Mouse (Mus musculus): ENCODE measurements around the gene Tnpo2. TPM values are rescaled to one million over a fixed set of nuclear protein-coding genes. Genes with fewer than 3 reads are reported as not detected.
A peak's percentile ranks its signal among the peaks of the same experiment; 100 is the strongest.

Gene Tnpo2
- polyA plus RNA-seq, 1 experiment from 2014 or later = 16.3 TPM

DNA sequence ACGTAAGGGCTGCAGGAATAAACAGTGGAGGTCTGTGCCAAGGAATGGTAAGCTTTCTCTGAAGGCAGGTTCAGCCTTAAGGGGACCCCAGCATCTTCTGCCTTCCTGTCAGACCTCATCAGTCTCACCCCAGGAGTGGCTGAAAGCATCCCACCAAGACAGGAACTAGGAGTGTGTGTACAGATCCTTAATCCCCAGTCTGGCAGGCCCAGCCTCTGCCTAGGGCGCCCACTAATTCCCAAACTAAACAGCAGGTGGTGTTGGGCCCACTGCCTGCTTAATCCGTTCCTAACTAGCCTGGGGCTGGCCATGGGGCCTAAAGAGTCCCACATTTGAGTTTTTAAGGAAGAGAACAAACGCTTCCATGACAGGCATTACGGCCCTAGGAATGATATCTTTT, 19.5 kb upstream of the Tnpo2 start:
- Histone ChIP-seq H3K4me2 (ENCODE audit: low read depth, severe bottlenecking) (no peak overlapping the region), H3K9me3 (ENCODE audit: control insufficient read depth, low read length) (no peaks in the 10 kb centered on the region), H3K4me3 (ENCODE audit: low read depth, low read length) (no peak overlapping the region), H3K27ac (replicated peaks; ENCODE audit: low read depth, low read length) (no peak overlapping the region), H3K9ac (ENCODE audit: low read length) (no peak overlapping the region), H3K27me3 (ENCODE audit: control insufficient read depth, insufficient read depth, low read length) (peaks cover 17% of the 10 kb centered on the region), H3K36me3 (ENCODE audit: control insufficient read depth, insufficient read depth, low read length) (peaks cover 15% of the 10 kb centered on the region), H3K4me1 (ENCODE audit: control insufficient read depth, insufficient read depth, low read length) (0 out of 2 replicates have a peak, but pooled peaks cover 3% of the 10 kb centered on the region)
- DNase-seq (ENCODE audit: low spot score) (no peak), ATAC-seq (ENCODE audit: insufficient number of reproducible peaks, low FRiP score, low TSS enrichment, low read depth) (no peak)
- 51% methylated on average over 5 of the region's 5 CpGs for WGBS

DNA sequence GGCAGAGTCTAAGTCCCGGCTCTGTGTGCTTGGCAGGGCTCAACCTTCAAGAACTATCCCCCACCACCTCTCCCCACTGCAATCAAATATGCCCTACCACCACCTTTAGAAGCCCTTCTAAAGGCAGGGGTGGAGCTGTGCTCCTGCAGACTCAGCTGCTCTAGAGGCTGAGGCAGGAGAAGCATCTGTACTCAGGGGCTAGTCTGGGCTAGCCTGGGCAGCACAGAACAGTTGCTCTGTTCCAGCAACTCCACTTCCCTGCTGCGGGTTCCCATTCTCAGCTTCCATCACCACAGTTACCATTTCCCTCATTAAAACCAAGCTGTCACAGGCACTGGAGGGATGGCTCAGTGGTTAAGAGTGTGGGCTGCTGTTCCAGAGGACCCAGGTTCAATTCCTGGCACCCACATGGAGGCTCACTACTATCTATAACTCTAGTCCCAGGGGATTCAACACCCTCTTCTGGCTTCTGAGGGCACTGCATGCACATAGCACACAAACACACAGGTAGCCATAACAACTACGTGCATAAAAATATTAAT, 15.1 kb upstream of the Tnpo2 start:
- ATAC-seq (ENCODE audit: insufficient number of reproducible peaks, low FRiP score, low TSS enrichment, low read depth) (no peak), DNase-seq (ENCODE audit: low spot score) (no peak)
- Histone ChIP-seq H3K27ac (replicated peaks; ENCODE audit: low read depth, low read length) (no peak overlapping the region), H3K4me2 (ENCODE audit: low read depth, severe bottlenecking) (no peak overlapping the region), H3K36me3 (ENCODE audit: control insufficient read depth, insufficient read depth, low read length) (peaks cover 20% of the 10 kb centered on the region), H3K4me1 (ENCODE audit: control insufficient read depth, insufficient read depth, low read length) (peaks cover 5% of the 10 kb centered on the region; the same call in 1 of the 2 replicates), H3K9ac (ENCODE audit: low read length) (no peak overlapping the region), H3K9me3 (ENCODE audit: control insufficient read depth, low read length) (no peaks in the 10 kb centered on the region), H3K4me3 (ENCODE audit: low read depth, low read length) (no peak overlapping the region), H3K27me3 (ENCODE audit: control insufficient read depth, insufficient read depth, low read length) (no peaks in the 10 kb centered on the region)
- 92% methylated on average over 3 of the region's 3 CpGs for WGBS

GRCm38 (mm10) chr8:85023846-85024245, 12.9 kb upstream of the Tnpo2 start:
- WGBS = 95% methylated on average over 3 of the region's 3 CpGs
- Histone ChIP-seq H3K9me3 (ENCODE audit: control insufficient read depth, low read length) (no peaks in the 10 kb centered on the region), H3K4me3 (ENCODE audit: low read depth, low read length) (peak overlapping the region; percentile 70; the same call in 1 of the 2 replicates), H3K4me1 (ENCODE audit: control insufficient read depth, insufficient read depth, low read length) (peaks cover 11% of the 10 kb centered on the region; the same call in 1 of the 2 replicates), H3K27me3 (ENCODE audit: control insufficient read depth, insufficient read depth, low read length) (no peaks in the 10 kb centered on the region), H3K36me3 (ENCODE audit: control insufficient read depth, insufficient read depth, low read length) (peaks cover 12% of the 10 kb centered on the region), H3K4me2 (ENCODE audit: low read depth, severe bottlenecking) (peak overlapping the region; percentile 81; the same call in 1 of the 2 replicates), H3K27ac (replicated peaks; ENCODE audit: low read depth, low read length) (no peak overlapping the region), H3K9ac (ENCODE audit: low read length) (no peak overlapping the region)
- no peak for DNase-seq (ENCODE audit: low spot score)
- ATAC-seq (ENCODE audit: insufficient number of reproducible peaks, low FRiP score, low TSS enrichment, low read depth) = no peak

- H3K36me3 ChIP-seq (ENCODE audit: control insufficient read depth, insufficient read depth, low read length) = peaks cover 17% of the 10 kb centered on the region
- H3K27ac ChIP-seq (replicated peaks; ENCODE audit: low read depth, low read length) = peak within 1 kb of the TSS; percentile 73
- H3K4me3 ChIP-seq (ENCODE audit: low read depth, low read length) = peak within 1 kb of the TSS; percentile 70
- H3K9me3 ChIP-seq (ENCODE audit: control insufficient read depth, low read length) = no peaks in the 10 kb centered on the region
- peak within 1 kb of the TSS; percentile 81 for H3K4me2 ChIP-seq (ENCODE audit: low read depth, severe bottlenecking)
- H3K27me3 ChIP-seq (ENCODE audit: control insufficient read depth, insufficient read depth, low read length) = no peaks in the 10 kb centered on the region
- ATAC-seq (ENCODE audit: insufficient number of reproducible peaks, low FRiP score, low TSS enrichment, low read depth) = peak; percentile 85
- 9% methylated on average over 30 of the region's 30 CpGs for WGBS
- H3K9ac ChIP-seq (ENCODE audit: low read length) = peak within 1 kb of the TSS; percentile 63
- peak; percentile 86 for DNase-seq (ENCODE audit: low spot score)
- peaks cover 11% of the 10 kb centered on the region; the same call in 1 of the 2 replicates for H3K4me1 ChIP-seq (ENCODE audit: control insufficient read depth, insufficient read depth, low read length)
Measured at GRCm38 (mm10) chr8:85025098-85025932, 11.4 kb upstream of the Tnpo2 start, which contains the start of gene Asna1. Asna1 (minus strand) TSS chr8:85025281.

DNA sequence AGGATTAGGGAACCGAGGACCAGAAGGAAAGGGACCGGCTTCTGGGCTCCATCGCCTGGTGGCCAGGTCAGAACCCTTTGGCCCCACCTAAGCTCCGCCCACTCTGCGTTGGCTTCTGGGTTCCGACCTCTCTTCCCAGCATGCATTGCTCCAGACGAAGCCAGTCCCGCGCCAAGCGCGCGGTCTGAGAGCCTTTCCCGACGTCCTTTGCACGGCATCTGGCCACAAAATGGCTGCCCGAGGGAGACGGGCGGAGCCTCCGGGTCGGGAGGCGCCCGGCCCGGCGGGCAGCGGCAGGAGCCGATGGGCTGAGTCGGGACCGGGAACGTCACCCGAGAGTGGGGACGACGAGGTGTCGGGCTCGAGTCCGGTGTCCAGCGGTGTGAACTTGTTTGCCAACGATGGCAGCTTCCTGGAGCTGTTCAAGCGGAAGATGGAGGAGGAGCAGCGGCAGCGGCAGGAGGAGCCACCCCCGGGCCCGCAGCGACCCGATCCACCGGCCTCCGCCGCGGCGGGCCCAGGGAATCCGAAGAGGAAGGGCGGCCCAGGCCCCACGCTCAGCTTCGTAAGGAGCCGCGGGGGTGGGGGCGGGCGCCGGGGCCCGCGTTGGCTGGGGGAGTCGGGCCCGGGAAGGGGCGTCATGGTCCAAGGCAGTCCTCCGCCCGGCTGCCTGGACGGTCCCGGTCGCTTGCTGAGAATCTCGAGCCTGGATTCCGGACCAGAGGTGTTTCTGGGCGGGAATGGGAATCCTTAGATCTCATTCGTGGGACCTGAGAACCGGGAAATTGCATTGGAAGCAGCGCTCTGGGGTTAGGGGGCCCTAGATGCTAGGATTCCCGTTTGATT, 9.8 kb upstream of the Tnpo2 start, which contains the start of gene Trir:
Gene Trir (plus strand): TSS at position 154 of the 846 bp plus-strand sequence.
- Histone ChIP-seq H3K4me3 (ENCODE audit: low read depth, low read length) (peak within 1 kb of the TSS; percentile 99), H3K9ac (ENCODE audit: low read length) (peak within 1 kb of the TSS; percentile 99), H3K4me1 (ENCODE audit: control insufficient read depth, insufficient read depth, low read length) (peaks cover 11% of the 10 kb centered on the region; the same call in 1 of the 2 replicates), H3K36me3 (ENCODE audit: control insufficient read depth, insufficient read depth, low read length) (peaks cover 23% of the 10 kb centered on the region), H3K27me3 (ENCODE audit: control insufficient read depth, insufficient read depth, low read length) (no peaks in the 10 kb centered on the region), H3K9me3 (ENCODE audit: control insufficient read depth, low read length) (no peaks in the 10 kb centered on the region), H3K27ac (replicated peaks; ENCODE audit: low read depth, low read length) (peak within 1 kb of the TSS; percentile 82), H3K4me2 (ENCODE audit: low read depth, severe bottlenecking) (peak within 1 kb of the TSS; percentile 81)
- under 1% methylated on average over 75 of the region's 75 CpGs for WGBS
- ATAC-seq (ENCODE audit: insufficient number of reproducible peaks, low FRiP score, low TSS enrichment, low read depth) (peak; percentile 86), DNase-seq (ENCODE audit: low spot score) (peak; percentile 96)

- Histone ChIP-seq H3K4me2 (ENCODE audit: low read depth, severe bottlenecking) (peak overlapping the region; percentile 58), H3K4me1 (ENCODE audit: control insufficient read depth, insufficient read depth, low read length) (peaks cover 11% of the 10 kb centered on the region; the same call in 1 of the 2 replicates), H3K27ac (replicated peaks; ENCODE audit: low read depth, low read length) (peak overlapping the region; percentile 82; the same call in 1 of the 2 replicates), H3K4me3 (ENCODE audit: low read depth, low read length) (peak overlapping the region; percentile 99), H3K9ac (ENCODE audit: low read length) (peak overlapping the region; percentile 99), H3K27me3 (ENCODE audit: control insufficient read depth, insufficient read depth, low read length) (no peaks in the 10 kb centered on the region), H3K9me3 (ENCODE audit: control insufficient read depth, low read length) (no peaks in the 10 kb centered on the region), H3K36me3 (ENCODE audit: control insufficient read depth, insufficient read depth, low read length) (peaks cover 22% of the 10 kb centered on the region)
- ATAC-seq (ENCODE audit: insufficient number of reproducible peaks, low FRiP score, low TSS enrichment, low read depth) = no peak
- 1% methylated on average over 13 of the region's 13 CpGs for WGBS
- DNase-seq (ENCODE audit: low spot score) = no peak
Measured at GRCm38 (mm10) chr8:85027516-85027855, 9.2 kb upstream of the Tnpo2 start.

- Histone ChIP-seq H3K4me1 (ENCODE audit: control insufficient read depth, insufficient read depth, low read length) (peaks cover 11% of the 10 kb centered on the region; the same call in 1 of the 2 replicates), H3K27me3 (ENCODE audit: control insufficient read depth, insufficient read depth, low read length) (no peaks in the 10 kb centered on the region), H3K9me3 (ENCODE audit: control insufficient read depth, low read length) (no peaks in the 10 kb centered on the region), H3K4me2 (ENCODE audit: low read depth, severe bottlenecking) (peak overlapping the region; percentile 58), H3K36me3 (ENCODE audit: control insufficient read depth, insufficient read depth, low read length) (peaks cover 22% of the 10 kb centered on the region), H3K4me3 (ENCODE audit: low read depth, low read length) (peak overlapping the region; percentile 99), H3K9ac (ENCODE audit: low read length) (peak overlapping the region; percentile 34), H3K27ac (replicated peaks; ENCODE audit: low read depth, low read length) (no peak overlapping the region)
- DNase-seq (ENCODE audit: low spot score) (no peak), ATAC-seq (ENCODE audit: insufficient number of reproducible peaks, low FRiP score, low TSS enrichment, low read depth) (no peak)
- 42% methylated on average over 2 of the region's 2 CpGs for WGBS
Measured at GRCm38 (mm10) chr8:85027922-85028321, 8.8 kb upstream of the Tnpo2 start.

DNA sequence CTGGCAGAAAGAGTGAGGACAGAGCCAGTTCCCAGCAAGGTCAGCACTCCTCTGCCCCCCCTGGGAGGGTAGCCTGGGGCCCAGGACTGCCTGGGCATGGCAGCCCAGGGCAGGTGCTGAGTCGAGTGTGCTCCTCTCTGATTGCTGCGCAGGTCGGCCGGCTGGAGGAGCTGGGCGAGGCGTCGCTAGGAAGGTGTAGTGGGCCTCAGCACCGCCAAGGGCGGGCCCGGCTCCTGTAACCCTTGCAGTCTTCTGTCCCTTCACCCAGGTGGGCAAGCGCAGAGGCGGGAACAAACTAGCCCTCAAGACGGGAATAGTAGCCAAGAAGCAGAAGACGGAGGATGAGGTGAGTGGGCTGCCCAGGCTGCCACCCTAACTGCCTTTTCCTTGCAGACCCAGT, 7.4 kb upstream of the Tnpo2 start:
- no peak overlapping the region for H3K4me3 ChIP-seq (ENCODE audit: low read depth, low read length)
- no peak overlapping the region; the same call in 1 of the 2 replicates for H3K4me2 ChIP-seq (ENCODE audit: low read depth, severe bottlenecking)
- H3K27me3 ChIP-seq (ENCODE audit: control insufficient read depth, insufficient read depth, low read length) = no peaks in the 10 kb centered on the region
- ATAC-seq (ENCODE audit: insufficient number of reproducible peaks, low FRiP score, low TSS enrichment, low read depth) (no peak), DNase-seq (ENCODE audit: low spot score) (no peak)
- peaks cover 9% of the 10 kb centered on the region; the same call in 1 of the 2 replicates for H3K4me1 ChIP-seq (ENCODE audit: control insufficient read depth, insufficient read depth, low read length)
- H3K27ac ChIP-seq (replicated peaks; ENCODE audit: low read depth, low read length) = no peak overlapping the region
- peaks cover 19% of the 10 kb centered on the region for H3K36me3 ChIP-seq (ENCODE audit: control insufficient read depth, insufficient read depth, low read length)
- WGBS = 93% methylated on average over 14 of the region's 14 CpGs
- no peaks in the 10 kb centered on the region for H3K9me3 ChIP-seq (ENCODE audit: control insufficient read depth, low read length)
- no peak overlapping the region for H3K9ac ChIP-seq (ENCODE audit: low read length)

Measured in limb, embryonic 11.5 days (tissue).